Mouse (Mus musculus) B cell, adult 62 days (primary cell): Measurements from ENCODE around the gene Ly75. TPM values are rescaled to one million over a fixed set of nuclear protein-coding genes. Genes with fewer than 3 reads are reported as not detected.

Experiments used
- total RNA-seq: library from RNA; stranded (reverse); gene quantifications from 4 replicates; pipeline ENCODE4 v1.2.4, GENCODE M21; 2023

Ly75 gene
- total RNA-seq: 7.2 to 8.0 TPM (median 7.3 TPM) in 4 replicates

DNA sequence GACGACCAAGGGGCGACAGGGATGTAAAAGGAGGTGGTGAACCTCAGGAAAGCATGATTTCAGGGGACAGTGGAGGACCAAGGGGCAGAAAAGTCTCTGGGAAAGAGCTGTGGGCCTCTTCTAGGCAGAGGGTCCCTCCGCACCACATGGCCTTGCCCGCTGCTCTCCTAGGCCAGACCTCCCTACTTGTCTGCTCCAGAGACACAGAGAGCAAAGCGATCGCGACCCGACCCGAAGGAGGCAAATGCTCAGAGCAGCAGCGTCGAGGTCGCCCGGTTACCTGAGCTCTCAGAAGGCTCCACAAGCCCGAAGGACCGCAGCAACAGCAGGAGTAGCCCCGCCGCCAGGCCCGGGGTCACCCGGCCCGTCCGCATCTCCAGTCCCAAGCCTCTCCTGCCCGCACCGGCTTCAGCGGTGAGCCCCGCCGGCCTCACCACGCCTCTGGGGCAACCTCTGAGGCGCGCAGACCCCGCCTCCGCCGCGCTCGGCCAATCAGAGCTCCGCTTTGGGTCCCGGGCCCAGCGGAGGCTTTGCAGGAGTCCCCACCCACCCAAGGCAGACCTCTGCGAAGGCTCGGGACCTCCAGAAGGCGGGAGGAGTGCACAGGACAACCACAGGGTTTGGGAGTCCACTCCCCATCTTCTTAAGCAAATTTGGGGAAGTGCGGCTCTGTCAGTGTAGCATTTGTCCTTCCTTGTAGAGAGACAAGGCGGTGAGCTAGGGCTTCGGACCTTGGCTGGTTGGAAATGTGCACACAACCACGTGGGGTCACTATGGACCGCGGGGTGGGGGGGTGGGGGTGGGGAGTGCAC, at the start of gene Ly75:
TSS of gene Ly75 (minus strand) at position 446 of the 812 bp plus-strand sequence.

DNA sequence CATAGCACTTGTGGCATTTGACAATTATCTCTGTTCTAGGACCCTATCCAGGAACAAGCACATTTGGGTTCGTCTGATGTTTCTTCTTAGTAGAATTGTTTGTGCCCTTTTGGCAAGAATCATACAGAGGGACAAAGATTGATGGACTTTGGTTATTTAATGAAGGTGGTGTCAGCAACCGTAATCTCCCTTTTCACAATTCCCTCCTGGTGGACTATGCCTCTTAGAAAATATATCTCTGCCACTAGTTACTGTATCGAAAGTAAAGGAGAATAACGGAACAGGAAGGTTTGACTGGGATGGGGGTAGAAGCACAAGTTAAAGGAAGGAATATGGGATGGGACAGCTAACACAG, 98.7 kb downstream of the Ly75 start, which contains the start of gene Cd302:
TSS of gene Cd302 (minus strand) at position 22 of the 355 bp plus-strand sequence.

Other genes with a start within 250 kb of the Ly75 start
- 222 to 258 TPM (median 237 TPM) in 4 replicates for gene Baz2b, start 173.5 kb downstream of the Ly75 start, total RNA-seq
- gene March7, start 173.4 kb downstream of the Ly75 start, total RNA-seq: 195 to 223 TPM (median 201 TPM) in 4 replicates
- gene Cd302, start 98.8 kb downstream of the Ly75 start, total RNA-seq: 0.43 to 1.1 TPM (median 1.0 TPM) in 3 of 4 replicates, not detected in the other
- not detected in 4 replicates for gene Pla2r1, start 170.0 kb upstream of the Ly75 start, total RNA-seq